Mouse (Mus musculus) liver, embryonic 14.5 days (tissue): ENCODE results near the gene Tmem223. TPM values are rescaled to one million over a fixed set of nuclear protein-coding genes. Genes with fewer than 3 reads are reported as not detected.
A peak's percentile ranks its signal among the peaks of the same experiment; 100 is the strongest.

Source experiments
- ATAC-seq: fragments of 200-750 bp; cut with Nextera tagmentation; 2 replicates; pipeline ENCODE4 v1.8.0; 2017; ENCODE audit warnings: moderate number of reproducible peaks, mild to moderate bottlenecking, moderate library complexity; ENCODE audit not compliant: insufficient read depth
- DNase-seq, 3 experiments: peaks; one replicate each; pipeline ENCODE4 v3.0.0-alpha.2; 2012 to 2013; ENCODE audit warnings: low read depth in 3 of 3, low spot score in 3 of 3
- H3K27ac ChIP-seq: fragments of 300-500 bp; sonication (generic); 2 replicates; pipeline ENCODE4 v1.5.1; 2014; ENCODE audit warnings: moderate library complexity, mild to moderate bottlenecking, control low read depth, inconsistent platforms
- H3K27me3 ChIP-seq: fragments of 300-500 bp; sonication (generic); 2 replicates; pipeline ENCODE4 v1.6.1; 2014; ENCODE audit warnings: mild to moderate bottlenecking, low read length, moderate library complexity; ENCODE audit not compliant: control insufficient read depth, insufficient read depth
- H3K36me3 ChIP-seq: fragments of 300-500 bp; sonication (generic); replicated peaks from 2 replicates; pipeline ENCODE4 v1.6.1; 2014; ENCODE audit warnings: low read depth; ENCODE audit not compliant: control insufficient read depth, insufficient read depth
- H3K4me1 ChIP-seq, 2 experiments: fragments of 200-500 bp in 1 of 2; fragments of 300-500 bp in 1 of 2; sonication (generic) in 1 of 2; replicated peaks; 2 replicates each; pipeline ENCODE4 v1.6.1; 2012 to 2014; ENCODE audit warnings: antibody characterized with exemption in 1 of 2, inconsistent platforms in 1 of 2, low read length in 1 of 2; ENCODE audit not compliant: control insufficient read depth in 2 of 2, insufficient read depth in 2 of 2
- H3K4me2 ChIP-seq: fragments of 300-500 bp; sonication (generic); 2 replicates; pipeline ENCODE4 v1.6.1; 2014; ENCODE audit warnings: low read depth, mild to moderate bottlenecking, control low read depth, moderate library complexity
- H3K4me3 ChIP-seq, 2 experiments: fragments of 200-500 bp in 1 of 2; fragments of 300-500 bp in 1 of 2; sonication (generic) in 1 of 2; 2 replicates each; pipeline ENCODE4 v1.5.1; 2012 to 2014; ENCODE audit warnings: low read depth in 2 of 2, low read length in 2 of 2, mild to moderate bottlenecking in 2 of 2, control low read depth in 1 of 2, inconsistent platforms in 1 of 2, moderate library complexity in 1 of 2; ENCODE audit not compliant: insufficient read depth in 1 of 2
- H3K9ac ChIP-seq: fragments of 300-500 bp; sonication (generic); replicated peaks from 2 replicates; pipeline ENCODE4 v1.6.1; 2014; ENCODE audit warnings: mild to moderate bottlenecking, control low read depth, moderate library complexity
- H3K9me3 ChIP-seq: fragments of 300-500 bp; sonication (generic); 2 replicates; pipeline ENCODE4 v1.6.1; 2016; ENCODE audit warnings: low read length, mixed read lengths; ENCODE audit not compliant: control insufficient read depth
- CTCF ChIP-seq: IDR thresholded peaks from 2 replicates; pipeline ENCODE4 v1.5.1; 2016; ENCODE audit warnings: antibody characterized with exemption, low read depth, control low read depth
- EP300 ChIP-seq: IDR thresholded peaks from 2 replicates; pipeline ENCODE4 v1.6.1; 2016; ENCODE audit warnings: antibody characterized with exemption, low read depth
- WGBS: fragments of 180-500 bp; shearing (Covaris S2); extraction: QIAGEN DNeasy Blood & Tissue Kit; methylation state at CpG from one replicate; pipeline ENCODE4 v1.1.7; 2014; ENCODE audit not compliant: insufficient replicate concordance; 5-methylcytosine and 5-hydroxymethylcytosine counted together
- polyA plus RNA-seq, 2 experiments: library from polyadenylated mRNA; depleted of rRNA in 1 of 2; stranded (reverse) in 1 of 2; unstranded in 1 of 2; fragments of >200 nt; fragmentation: Nextera tagmentation in 1 of 2; extraction: Ambion mirVana in 1 of 2; gene quantifications; 2 replicates each; pipeline versions ENCODE4 v1.2.1 to v1.2.3; 2012 to 2014

Tmem223 gene
- polyA plus RNA-seq, 2 experiments, result 38.9 to 69.6 TPM

GRCm38 (mm10) chr19:8803204-8803780, 32.5 kb downstream of the Tmem223 start:
- Histone ChIP-seq H3K4me1 (peaks cover 13 to 14% of the 10 kb centered on the region in 2 experiments), H3K27ac (peak overlapping the region; percentile 9; the same call in 1 of the 2 replicates)

GRCm38 (mm10) chr19:8803879-8804660, 33.3 kb downstream of the Tmem223 start:
- no peaks in the 10 kb centered on the region for H3K27me3 ChIP-seq
- no peaks in the 10 kb centered on the region for H3K9me3 ChIP-seq
- H3K4me3 ChIP-seq, result no peak overlapping the region
- no peak overlapping the region for H3K9ac ChIP-seq
- TF ChIP-seq CTCF (no peak), EP300 (no peak)
- DNase-seq (no peak), ATAC-seq (no peak)
- H3K36me3 ChIP-seq, result peaks cover 8% of the 10 kb centered on the region
- WGBS, result 67% methylated on average over 11 of the region's 11 CpGs
- peaks cover 10 to 11% of the 10 kb centered on the region in 2 experiments; a peak in 3 of 4 replicates for H3K4me1 ChIP-seq
- H3K27ac ChIP-seq, result no peak overlapping the region
- no peak overlapping the region for H3K4me2 ChIP-seq

More at GRCm38 (mm10) chr19:8803204-8803780, 32.5 kb downstream of the Tmem223 start:
- DNase-seq (no peak), ATAC-seq (no peak)
- Histone ChIP-seq H3K4me2 (peak overlapping the region; percentile 92), H3K9me3 (no peaks in the 10 kb centered on the region), H3K9ac (no peak overlapping the region), H3K4me3 (peak overlapping the region in 1 of 2 experiments; percentile 72; a peak in 1 of 4 replicates), H3K27me3 (no peaks in the 10 kb centered on the region), H3K36me3 (peaks cover 8% of the 10 kb centered on the region)
- WGBS, result 68% methylated on average over 9 of the region's 9 CpGs
- TF ChIP-seq CTCF (no peak), EP300 (no peak)

GRCm38 (mm10) chr19:8806810-8807209, 36.0 kb downstream of the Tmem223 start:
- Histone ChIP-seq H3K4me3 (no peak overlapping the region), H3K27ac (no peak overlapping the region), H3K9me3 (no peaks in the 10 kb centered on the region), H3K27me3 (no peaks in the 10 kb centered on the region), H3K9ac (no peak overlapping the region), H3K4me2 (no peak overlapping the region), H3K4me1 (peaks cover 6 to 8% of the 10 kb centered on the region in 2 experiments; a peak in 3 of 4 replicates), H3K36me3 (peaks cover 27% of the 10 kb centered on the region)
- no peak for ATAC-seq
- TF ChIP-seq EP300, result no peak
- TF ChIP-seq CTCF, result no peak
- no peak for DNase-seq
- 82% methylated on average over 5 of the region's 5 CpGs for WGBS

GRCm38 (mm10) chr19:8815812-8816211, 45.0 kb downstream of the Tmem223 start:
- 85% methylated on average over 11 of the region's 11 CpGs for WGBS
- TF ChIP-seq CTCF (no peak), EP300 (no peak)
- no peak overlapping the region for H3K9ac ChIP-seq
- no peak for ATAC-seq
- no peaks in the 10 kb centered on the region for H3K9me3 ChIP-seq
- no peaks in the 10 kb centered on the region for H3K27me3 ChIP-seq
- peaks cover 45% of the 10 kb centered on the region for H3K36me3 ChIP-seq
- H3K4me2 ChIP-seq, result no peak overlapping the region
- peaks cover 3 to 14% of the 10 kb centered on the region in 2 experiments for H3K4me1 ChIP-seq
- DNase-seq, result no peak
- no peak overlapping the region for H3K27ac ChIP-seq
- H3K4me3 ChIP-seq, result no peak overlapping the region

GRCm38 (mm10) chr19:8817001-8817400, 46.2 kb downstream of the Tmem223 start:
- Histone ChIP-seq H3K27me3 (no peaks in the 10 kb centered on the region), H3K4me1 (peaks cover 5 to 16% of the 10 kb centered on the region in 2 experiments), H3K27ac (no peak overlapping the region), H3K36me3 (peaks cover 41% of the 10 kb centered on the region), H3K4me2 (peak overlapping the region; percentile 91), H3K9ac (peak overlapping the region; percentile 7), H3K4me3 (peak overlapping the region in 1 of 2 experiments; percentile 96; a peak in 2 of 4 replicates), H3K9me3 (no peaks in the 10 kb centered on the region)
- no peak for ATAC-seq
- DNase-seq, result no peak
- WGBS, result 67% methylated on average over 3 of the region's 3 CpGs
- TF ChIP-seq CTCF (no peak), EP300 (no peak)
